Mouse (Mus musculus) intestine, postnatal 0 days (tissue): ENCODE results near the gene Ankrd23. TPM values are rescaled to one million over a fixed set of nuclear protein-coding genes. Genes with fewer than 3 reads are reported as not detected.

Source experiments
- ATAC-seq: fragments of 200-750 bp; cut with Nextera tagmentation; 2 replicates; pipeline ENCODE4 v1.8.0; 2017; ENCODE audit warnings: mild to moderate bottlenecking, moderate TSS enrichment, moderate library complexity
- H3K27ac ChIP-seq: fragments of 300-500 bp; sonication (generic); 2 replicates; pipeline ENCODE4 v1.5.1; 2014; ENCODE audit warnings: mild to moderate bottlenecking, low read depth, low read length, moderate library complexity
- H3K27me3 ChIP-seq: fragments of 300-500 bp; sonication (generic); replicated peaks from 2 replicates; pipeline ENCODE4 v1.6.1; 2014; ENCODE audit warnings: low read length, mixed read lengths; ENCODE audit not compliant: control insufficient read depth, insufficient read depth
- H3K36me3 ChIP-seq: fragments of 300-500 bp; sonication (generic); 2 replicates; pipeline ENCODE4 v1.6.1; 2014; ENCODE audit warnings: mild to moderate bottlenecking, moderate library complexity; ENCODE audit not compliant: control insufficient read depth, insufficient read depth
- H3K4me1 ChIP-seq: fragments of 300-500 bp; sonication (generic); replicated peaks from 2 replicates; pipeline ENCODE4 v1.6.1; 2014; ENCODE audit warnings: antibody characterized with exemption, low read length, mixed read lengths; ENCODE audit not compliant: control insufficient read depth, insufficient read depth
- H3K4me2 ChIP-seq: fragments of 300-500 bp; sonication (generic); replicated peaks from 2 replicates; pipeline ENCODE4 v1.6.1; 2014; ENCODE audit warnings: low read depth, mild to moderate bottlenecking, moderate library complexity
- H3K4me3 ChIP-seq: fragments of 300-500 bp; sonication (generic); 2 replicates; pipeline ENCODE4 v1.5.1; 2014; ENCODE audit warnings: low read depth, low read length
- H3K9ac ChIP-seq: fragments of 300-500 bp; sonication (generic); 2 replicates; pipeline ENCODE4 v1.6.1; 2014; ENCODE audit warnings: mild to moderate bottlenecking, low read depth, low read length
- H3K9me3 ChIP-seq: fragments of 300-500 bp; sonication (generic); 2 replicates; pipeline ENCODE4 v1.6.1; 2016; ENCODE audit warnings: mixed run types; ENCODE audit not compliant: control insufficient read depth
- CTCF ChIP-seq: sonication (generic); IDR thresholded peaks from 2 replicates; pipeline ENCODE4 v1.5.1; 2016; ENCODE audit warnings: low read depth, mild to moderate bottlenecking, control low read depth, antibody characterized with exemption, moderate library complexity
- WGBS: fragments of 180-500 bp; shearing (Covaris S2); extraction: QIAGEN DNeasy Blood & Tissue Kit; methylation state at CpG from one replicate; pipeline ENCODE4 v1.1.7; 2014; 5-methylcytosine and 5-hydroxymethylcytosine counted together
- polyA plus RNA-seq: library from polyadenylated mRNA; unstranded; fragments of >200 nt; fragmentation: Nextera tagmentation; extraction: Ambion mirVana; gene quantifications from 2 replicates; pipeline ENCODE4 v1.2.1, GENCODE M21; 2015

Ankrd23 gene
- polyA plus RNA-seq, 1 experiment from 2014 or later = 2.1 TPM

DNA sequence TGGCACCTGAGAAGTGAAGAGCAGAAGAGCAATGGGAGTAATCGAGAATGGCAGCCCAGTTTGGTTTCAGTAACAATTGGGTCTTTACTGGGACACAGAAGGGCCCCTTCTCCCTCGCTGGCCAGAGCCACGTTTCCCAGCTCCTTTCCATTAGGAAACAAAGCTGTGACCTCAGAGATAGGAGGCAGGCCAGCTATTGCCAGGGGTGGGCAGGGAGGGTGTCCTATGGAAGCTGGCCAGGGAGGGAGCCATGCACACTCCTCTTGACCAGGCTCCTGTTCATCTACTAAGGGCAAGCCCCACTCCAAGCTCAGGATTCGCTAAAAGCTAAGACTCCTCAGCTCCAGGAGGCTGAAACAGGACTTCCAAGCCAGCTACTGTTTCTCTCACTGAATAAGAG, 22.6 kb upstream of the Ankrd23 start:
- Histone ChIP-seq H3K27ac (no peak overlapping the region), H3K4me2 (peak overlapping the region; percentile 83), H3K27me3 (no peaks in the 10 kb centered on the region), H3K9ac (no peak overlapping the region), H3K9me3 (no peaks in the 10 kb centered on the region), H3K4me3 (no peak overlapping the region), H3K4me1 (peaks cover 4% of the 10 kb centered on the region; the same call in 1 of the 2 replicates), H3K36me3 (no peaks in the 10 kb centered on the region; the same call in 1 of the 2 replicates)
- ATAC-seq = no peak
- TF ChIP-seq CTCF = no peak
- 36% methylated on average over 4 of the region's 4 CpGs for WGBS

DNA sequence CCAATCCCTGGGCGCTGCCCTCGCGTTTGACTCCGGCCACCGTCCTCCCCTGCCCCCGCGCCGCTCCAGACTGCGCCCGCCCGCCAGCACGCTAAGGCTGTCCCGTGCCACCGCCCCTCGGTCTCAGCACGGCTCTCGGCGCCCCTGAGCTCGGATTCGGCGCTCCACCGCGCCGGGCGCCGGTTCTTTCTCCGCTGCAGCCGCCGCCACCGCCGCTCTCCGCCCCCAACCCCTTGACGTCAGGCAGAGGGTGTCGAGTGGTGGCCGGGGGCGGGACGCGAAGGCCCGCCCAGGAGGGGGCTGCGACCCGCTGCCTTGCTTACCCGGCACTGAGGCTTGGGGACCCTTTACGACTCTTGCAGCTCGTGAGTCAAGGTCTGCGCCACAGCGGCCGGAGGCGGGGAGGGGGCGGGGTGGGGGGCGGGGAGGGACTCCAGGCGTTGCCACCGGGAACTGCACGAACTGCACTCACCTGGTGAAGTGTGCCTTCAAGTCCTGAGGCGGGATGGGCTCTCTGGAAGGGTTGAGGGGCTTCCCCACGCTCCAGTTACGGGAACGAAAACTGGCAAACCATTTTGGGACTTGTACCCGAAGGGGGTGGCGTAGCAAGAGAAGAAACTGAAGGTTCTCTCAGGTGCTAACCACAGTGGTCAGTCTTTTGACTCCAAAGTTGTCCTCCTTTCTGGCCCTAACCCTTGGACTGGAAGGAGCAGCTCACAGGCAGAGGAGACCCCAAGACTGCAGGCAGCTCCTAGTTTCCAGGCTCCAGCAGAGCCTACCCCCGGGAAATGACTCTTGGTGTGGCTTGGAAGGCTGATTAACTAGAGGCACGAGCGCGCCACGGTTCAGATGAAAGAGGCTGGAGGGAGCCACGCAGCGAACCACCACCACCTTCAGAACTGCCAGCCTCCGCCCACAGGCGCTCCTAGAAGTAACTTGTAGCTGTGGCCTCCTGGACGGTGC, 21.6 kb upstream of the Ankrd23 start, which contains the start of gene Sema4c:
TSS of gene Sema4c (minus strand) at position 319 of the 963 bp plus-strand sequence.
- Histone ChIP-seq H3K36me3 (peaks cover 8% of the 10 kb centered on the region; the same call in 1 of the 2 replicates), H3K4me3 (peak within 1 kb of the TSS; percentile 81), H3K27ac (peak within 1 kb of the TSS; percentile 90), H3K4me2 (peak within 1 kb of the TSS; percentile 83), H3K9ac (peak within 1 kb of the TSS; percentile 80), H3K4me1 (peaks cover 4% of the 10 kb centered on the region; the same call in 1 of the 2 replicates), H3K9me3 (no peaks in the 10 kb centered on the region), H3K27me3 (no peaks in the 10 kb centered on the region)
- no peak for TF ChIP-seq CTCF
- ATAC-seq = peak; percentile 35
- WGBS = 3% methylated on average over 61 of the region's 69 CpGs

DNA sequence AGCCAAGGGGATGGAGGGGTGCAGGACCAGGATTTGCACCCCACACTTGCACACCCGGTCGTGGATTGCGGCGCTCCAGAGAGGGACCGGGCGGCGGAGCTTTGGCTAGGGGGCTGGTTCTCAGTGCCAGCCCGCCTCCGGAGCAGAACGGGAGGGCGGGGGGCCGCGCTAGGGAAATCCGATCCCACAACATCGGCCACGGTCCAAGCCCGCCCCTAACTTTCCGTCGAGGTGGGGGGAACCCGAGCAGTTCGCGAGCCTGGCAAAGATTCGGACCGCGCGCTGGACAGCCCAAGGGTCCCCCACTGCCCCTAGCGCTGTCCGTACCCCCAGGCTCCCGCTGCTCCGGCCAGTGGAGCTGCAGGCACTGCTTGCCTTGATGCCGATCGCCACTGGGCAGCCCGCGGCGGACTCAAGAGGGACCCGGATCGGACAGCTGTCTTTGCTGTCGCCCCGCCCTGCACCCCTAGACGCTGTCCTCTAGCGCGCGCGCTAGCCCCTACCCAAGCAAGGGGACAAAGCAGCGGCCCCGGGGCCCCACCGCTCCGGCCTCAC, 20.9 kb upstream of the Ankrd23 start:
- no peaks in the 10 kb centered on the region for H3K27me3 ChIP-seq
- ATAC-seq = peak; percentile 53
- peak overlapping the region; percentile 81 for H3K4me3 ChIP-seq
- peak overlapping the region; percentile 90 for H3K27ac ChIP-seq
- peak overlapping the region; percentile 83 for H3K4me2 ChIP-seq
- WGBS = under 1% methylated on average over 42 of the region's 48 CpGs
- peak overlapping the region; percentile 80 for H3K9ac ChIP-seq
- no peaks in the 10 kb centered on the region for H3K9me3 ChIP-seq
- peaks cover 4% of the 10 kb centered on the region; the same call in 1 of the 2 replicates for H3K4me1 ChIP-seq
- peaks cover 15% of the 10 kb centered on the region for H3K36me3 ChIP-seq
- TF ChIP-seq CTCF = no peak

DNA sequence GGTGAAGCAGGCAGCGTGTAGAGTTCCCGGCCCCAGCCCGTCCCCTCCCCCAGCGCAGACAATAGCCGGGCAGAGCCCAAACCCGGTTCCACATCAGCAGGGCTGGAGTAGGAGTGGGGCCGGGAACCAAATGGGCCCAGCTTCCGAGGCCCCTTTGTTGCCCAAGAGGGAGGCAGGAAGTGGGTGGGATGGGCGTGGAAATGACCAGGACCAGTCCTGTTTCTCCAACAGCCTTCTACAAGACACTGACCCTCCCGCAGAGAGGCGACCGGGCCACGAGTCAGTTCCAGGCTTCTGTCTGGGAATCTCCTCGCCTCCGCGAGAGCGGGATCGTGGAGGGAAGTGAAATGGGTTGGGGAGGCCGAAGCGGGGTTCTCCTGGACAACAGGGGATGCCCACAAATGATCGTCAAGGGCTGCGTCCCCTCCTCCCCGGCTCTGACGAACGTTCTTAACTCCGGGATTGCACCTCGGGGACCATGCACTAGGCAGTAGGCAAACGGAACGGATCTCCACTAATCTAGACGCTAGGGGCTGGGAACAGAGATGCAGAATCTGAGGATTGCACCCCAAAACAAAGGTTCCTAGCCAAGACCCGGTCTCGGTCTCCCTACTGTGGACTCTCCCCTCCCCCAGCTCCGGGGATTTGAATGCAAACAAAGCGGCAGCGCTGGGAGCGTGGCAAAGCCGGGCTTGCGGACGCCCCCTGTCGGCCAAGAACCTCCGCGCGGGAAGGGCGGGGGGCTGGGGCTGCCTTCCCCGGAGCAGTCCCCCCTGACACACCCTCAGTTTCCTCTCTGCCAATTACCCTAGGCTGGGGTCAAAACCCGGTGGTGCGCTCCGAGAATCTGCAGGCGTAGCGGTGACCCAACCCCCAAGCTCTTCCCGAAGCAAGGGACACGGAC, 20.1 kb upstream of the Ankrd23 start:
- Histone ChIP-seq H3K4me1 (peaks cover 4% of the 10 kb centered on the region; the same call in 1 of the 2 replicates), H3K36me3 (peaks cover 23% of the 10 kb centered on the region), H3K4me3 (peak overlapping the region; percentile 81), H3K4me2 (peak overlapping the region; percentile 83), H3K27me3 (no peaks in the 10 kb centered on the region), H3K27ac (peak overlapping the region; percentile 90), H3K9ac (peak overlapping the region; percentile 80), H3K9me3 (no peaks in the 10 kb centered on the region)
- peak; percentile 93 for TF ChIP-seq CTCF
- under 1% methylated on average over 52 of the region's 52 CpGs for WGBS
- peak; percentile 68 for ATAC-seq

DNA sequence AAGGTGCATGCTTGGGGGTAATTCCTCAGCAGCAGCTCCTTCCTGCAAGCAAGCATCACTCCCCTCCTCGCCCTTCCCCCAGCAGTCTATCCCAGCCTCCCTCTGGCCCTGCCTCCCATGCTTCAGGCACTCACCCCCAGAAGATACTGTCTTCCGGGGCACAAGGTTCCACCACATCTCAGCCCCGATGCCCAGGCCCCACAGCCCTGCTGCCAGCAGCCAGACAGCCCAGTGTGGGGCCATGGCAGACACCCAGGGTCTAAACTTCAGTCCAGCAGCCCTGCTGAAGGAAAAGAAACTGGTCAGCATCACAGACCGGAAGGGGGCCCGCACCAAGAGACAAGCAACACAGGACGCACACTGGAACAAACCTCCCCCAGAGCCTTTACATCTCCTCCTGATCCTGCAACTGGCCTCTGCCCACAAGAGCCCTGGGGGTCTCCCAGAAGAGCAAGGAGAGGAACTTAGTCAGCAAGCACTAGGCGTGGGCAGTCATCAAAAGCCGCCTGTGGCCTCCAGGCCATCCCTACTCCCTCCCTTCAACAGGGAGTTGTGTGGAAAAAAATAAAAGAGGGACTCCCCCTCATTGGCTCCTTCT, 19.2 kb upstream of the Ankrd23 start:
- Histone ChIP-seq H3K4me2 (peak overlapping the region; percentile 83), H3K9ac (peak overlapping the region; percentile 80), H3K9me3 (no peaks in the 10 kb centered on the region), H3K36me3 (peaks cover 30% of the 10 kb centered on the region), H3K4me3 (peak overlapping the region; percentile 81), H3K27me3 (no peaks in the 10 kb centered on the region), H3K27ac (peak overlapping the region; percentile 90), H3K4me1 (peaks cover 4% of the 10 kb centered on the region; the same call in 1 of the 2 replicates)
- TF ChIP-seq CTCF = peak; percentile 17; the same call in 1 of the 2 replicates
- ATAC-seq = no peak
- 15% methylated on average over 8 of the region's 8 CpGs for WGBS
